Mouse (Mus musculus): ENCODE measurements around the gene Trp53.

DNA sequence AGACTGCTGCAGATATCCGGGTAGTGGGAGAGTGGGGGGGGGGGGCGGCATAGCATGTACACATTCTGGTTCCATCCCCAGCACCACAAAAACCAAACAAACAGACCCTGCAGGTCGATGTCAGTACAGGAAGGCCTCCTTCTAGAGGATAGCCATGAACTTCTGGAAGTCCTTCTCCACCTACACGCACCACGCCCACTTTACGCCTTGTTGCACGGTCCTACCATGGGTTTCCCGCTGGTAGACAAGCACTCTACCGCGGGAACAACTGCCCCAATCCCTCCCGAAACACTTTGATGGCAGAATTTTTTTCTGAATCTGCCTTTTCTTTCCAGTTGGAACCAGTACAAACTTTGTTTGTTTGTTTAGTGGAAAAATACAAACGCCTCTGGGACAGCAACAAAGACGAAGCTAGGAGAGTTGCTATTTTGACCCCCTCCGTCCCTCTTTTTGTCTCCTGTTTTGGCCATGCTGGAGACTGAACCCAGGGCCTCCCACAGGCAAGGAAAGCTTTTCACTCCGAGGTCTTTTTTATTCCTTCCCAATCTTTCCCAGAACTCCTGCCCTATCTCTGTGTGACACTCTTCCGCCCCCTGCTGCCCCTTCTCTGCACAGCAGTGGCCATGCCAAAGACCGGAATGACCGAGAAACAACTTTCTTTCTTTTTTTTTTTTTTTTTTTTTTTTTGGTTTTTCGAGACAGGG, 33.5 kb downstream of the Trp53 start:
- TF ChIP-seq CTCF (IDR thresholded peaks at IDR 0.05; ENCODE audit: control insufficient read depth, insufficient read depth, insufficient replicate concordance, low read depth, low read length): peak; percentile 76; the same call in 1 of the 2 replicates
- no peak for TF ChIP-seq POLR2A (IDR thresholded peaks at IDR 0.05; ENCODE audit: control insufficient read depth, low read depth, low read length)

Measured in testis, adult 2 months (tissue).